Mouse (Mus musculus) frontal cortex, adult 2 months (tissue): ENCODE data around the gene Hs2st1. TPM values are rescaled to one million over a fixed set of nuclear protein-coding genes. Genes with fewer than 3 reads are reported as not detected.

Source experiments
- DNase-seq, 2 experiments: peaks; one replicate each; pipeline ENCODE4 v3.0.0; 2022; ENCODE audit warnings: low spot score in 1 of 2; ENCODE audit errors: extremely low spot score in 1 of 2
- polyA plus RNA-seq: library from polyadenylated mRNA; depleted of rRNA; stranded (reverse); fragments of >200 nt; gene quantifications from 2 replicates; pipeline ENCODE4 v1.2.3, GENCODE M21; 2012

Gene Hs2st1
- polyA plus RNA-seq, 1 experiment = 21.7 TPM

GRCm38 (mm10) chr3:144589189-144589890, 19.4 kb upstream of the Hs2st1 start:
- DNase-seq = no peak

GRCm38 (mm10) chr3:144586731-144587130, 16.8 kb upstream of the Hs2st1 start:
- DNase-seq = no peak

- peak in 1 of 2 experiments; percentile 36 for DNase-seq
Measured at GRCm38 (mm10) chr3:144584789-144585553, 15.0 kb upstream of the Hs2st1 start.

- DNase-seq = no peak
Measured at GRCm38 (mm10) chr3:144583789-144584188, 13.8 kb upstream of the Hs2st1 start.

- DNase-seq = no peak
Measured at GRCm38 (mm10) chr3:144582306-144582705, 12.3 kb upstream of the Hs2st1 start.

GRCm38 (mm10) chr3:144581842-144582241, 11.9 kb upstream of the Hs2st1 start:
- no peak for DNase-seq

GRCm38 (mm10) chr3:144580281-144580680, 10.3 kb upstream of the Hs2st1 start:
- DNase-seq = no peak

GRCm38 (mm10) chr3:144579796-144580195, 9.8 kb upstream of the Hs2st1 start:
- no peak for DNase-seq

GRCm38 (mm10) chr3:144578921-144579320, 8.9 kb upstream of the Hs2st1 start:
- DNase-seq = peak in 1 of 2 experiments; percentile 46

GRCm38 (mm10) chr3:144577366-144578340, 7.7 kb upstream of the Hs2st1 start:
- DNase-seq = peak in 1 of 2 experiments; percentile 39

- no peak for DNase-seq
Measured at GRCm38 (mm10) chr3:144574256-144574655, 4.3 kb upstream of the Hs2st1 start.

GRCm38 (mm10) chr3:144570816-144571487, 971 bp upstream of the Hs2st1 start:
- DNase-seq = no peak

- DNase-seq = peak in 1 of 2 experiments; percentile 34
Measured at GRCm38 (mm10) chr3:144569401-144569971, 495 bp downstream of the Hs2st1 start.

- no peak for DNase-seq
Measured at GRCm38 (mm10) chr3:144568861-144569361, 1.1 kb downstream of the Hs2st1 start.

- no peak for DNase-seq
Measured at GRCm38 (mm10) chr3:144565212-144565611, 4.8 kb downstream of the Hs2st1 start.

- DNase-seq = no peak
Measured at GRCm38 (mm10) chr3:144563916-144564315, 6.1 kb downstream of the Hs2st1 start.

GRCm38 (mm10) chr3:144561511-144562250, 8.3 kb downstream of the Hs2st1 start:
- DNase-seq = peak in 1 of 2 experiments; percentile 27

- no peak for DNase-seq
Measured at GRCm38 (mm10) chr3:144558274-144558673, 11.7 kb downstream of the Hs2st1 start.
